Mouse (Mus musculus): ENCODE data around the gene Slc8a1.

Gene Slc8a1

GRCm38 (mm10) chr17:81424256-81424912 is 313.8 kb downstream of the Slc8a1 start:
- no peak for DNase-seq (ENCODE audit: low spot score in 2 of 2)

- DNase-seq (ENCODE audit: low spot score in 2 of 2): no peak
These were observed 318.2 kb downstream of the Slc8a1 start for GRCm38 (mm10) chr17:81419802-81420459.

- DNase-seq (ENCODE audit: low spot score in 2 of 2): no peak
These were observed 321.6 kb downstream of the Slc8a1 start for GRCm38 (mm10) chr17:81416361-81417114.

DNA sequence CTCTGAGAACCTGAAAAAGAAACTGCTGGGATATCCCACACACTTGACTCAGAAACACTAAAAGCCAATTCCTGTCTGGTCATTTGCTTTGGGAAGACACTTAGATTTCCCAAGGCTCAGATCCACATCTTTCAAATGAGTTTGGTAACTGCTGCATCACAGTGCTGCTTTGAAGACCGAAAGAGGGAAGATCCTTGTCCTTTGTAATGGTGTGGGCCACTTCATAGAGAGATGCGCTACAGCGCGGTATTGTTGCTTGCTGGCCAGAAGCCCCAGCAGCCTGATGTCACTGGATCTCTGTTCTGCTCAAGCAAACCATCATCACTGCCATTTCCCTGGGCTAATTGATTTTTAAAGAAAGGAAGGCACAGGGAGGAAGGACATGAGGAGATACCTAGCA is 325.4 kb downstream of the Slc8a1 start:
- DNase-seq (ENCODE audit: low spot score in 2 of 2): no peak

DNA sequence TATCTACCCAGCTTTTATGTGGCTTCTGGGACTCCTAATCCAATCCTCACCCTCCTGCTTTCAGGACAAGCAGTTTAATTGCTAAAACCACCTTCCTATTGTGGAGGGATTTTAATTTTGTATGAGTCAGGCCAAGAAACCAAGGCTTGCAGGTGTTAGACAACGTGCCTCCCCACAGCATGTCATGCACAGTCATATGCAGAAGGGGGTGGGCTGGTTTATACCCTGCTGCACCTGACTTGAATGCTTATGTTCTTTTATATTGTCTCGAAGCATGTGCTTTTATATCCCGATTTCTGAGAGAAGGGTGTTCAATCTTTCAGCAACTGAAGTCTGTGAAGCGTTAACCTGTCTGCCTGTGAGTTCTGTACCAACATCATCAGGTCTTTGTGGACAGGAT is 334.0 kb downstream of the Slc8a1 start:
- no peak for DNase-seq (ENCODE audit: low spot score in 2 of 2)

GRCm38 (mm10) chr17:81403121-81403520 is 335.1 kb downstream of the Slc8a1 start:
- no peak for DNase-seq (ENCODE audit: low spot score in 2 of 2)

DNA sequence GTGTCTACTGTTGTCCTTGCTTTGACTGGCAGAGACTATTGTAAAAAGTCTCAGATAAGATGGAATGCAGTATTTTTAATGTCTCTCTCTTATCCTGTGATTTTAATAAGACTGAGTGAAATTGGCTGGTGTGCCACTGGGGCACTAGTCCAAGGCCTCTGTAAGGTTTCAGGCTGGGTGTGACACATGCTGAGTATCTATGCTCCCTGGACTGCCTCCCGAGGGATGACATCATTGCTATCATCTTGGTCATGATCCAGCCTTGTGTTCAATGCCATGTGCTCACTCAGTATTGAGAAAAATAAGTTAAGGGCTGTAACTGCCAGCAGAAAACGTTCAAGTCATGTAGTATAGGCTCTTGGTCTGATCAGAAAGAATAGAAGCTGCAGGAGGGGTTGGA is 335.5 kb downstream of the Slc8a1 start:
- DNase-seq (ENCODE audit: low spot score in 2 of 2): no peak

DNA sequence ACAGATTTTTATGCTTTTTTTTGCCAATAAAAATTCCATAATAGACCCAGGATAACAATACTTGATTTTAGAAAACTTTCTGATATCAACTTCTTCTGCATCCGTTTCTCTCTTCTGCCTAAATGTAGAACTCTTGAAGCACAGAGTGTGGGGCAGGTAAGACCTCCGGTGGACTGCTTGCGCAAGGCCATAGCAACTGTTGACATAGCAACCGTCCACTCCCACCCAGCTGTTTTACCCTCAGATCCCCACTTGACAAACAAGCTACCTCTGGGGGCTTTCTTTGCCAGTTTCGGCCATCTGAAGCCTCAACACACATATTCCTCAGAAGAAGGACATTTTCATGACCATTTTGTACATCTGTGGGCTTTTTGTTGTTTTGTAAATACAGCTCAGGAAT is 337.8 kb downstream of the Slc8a1 start:
- DNase-seq (ENCODE audit: low spot score in 2 of 2): no peak

- no peak for DNase-seq (ENCODE audit: low spot score in 2 of 2)
These were observed 340.7 kb downstream of the Slc8a1 start for GRCm38 (mm10) chr17:81397434-81397833.

GRCm38 (mm10) chr17:81394124-81394523 is 344.1 kb downstream of the Slc8a1 start:
- DNase-seq (ENCODE audit: low spot score in 2 of 2): no peak

DNA sequence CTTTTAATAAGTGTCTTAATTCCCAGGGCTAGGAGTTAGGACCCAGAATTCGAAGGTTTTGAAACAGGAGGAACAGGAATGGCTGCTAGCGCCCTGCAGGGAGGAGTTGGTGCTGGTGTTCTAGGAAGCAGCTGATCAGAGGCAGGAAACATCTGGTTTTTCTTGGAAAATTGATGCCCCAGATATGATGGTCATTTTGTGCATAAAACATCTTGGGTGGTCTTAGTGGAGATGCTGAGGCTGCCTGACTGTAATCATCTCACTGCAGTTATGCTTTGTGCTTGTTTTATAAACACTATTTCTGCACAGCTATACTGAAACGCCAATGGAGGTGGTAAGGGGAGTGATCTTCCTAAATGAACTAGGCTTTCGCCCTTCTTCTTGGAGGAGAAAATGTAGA is 345.1 kb downstream of the Slc8a1 start:
- DNase-seq (ENCODE audit: low spot score in 2 of 2): no peak

DNA sequence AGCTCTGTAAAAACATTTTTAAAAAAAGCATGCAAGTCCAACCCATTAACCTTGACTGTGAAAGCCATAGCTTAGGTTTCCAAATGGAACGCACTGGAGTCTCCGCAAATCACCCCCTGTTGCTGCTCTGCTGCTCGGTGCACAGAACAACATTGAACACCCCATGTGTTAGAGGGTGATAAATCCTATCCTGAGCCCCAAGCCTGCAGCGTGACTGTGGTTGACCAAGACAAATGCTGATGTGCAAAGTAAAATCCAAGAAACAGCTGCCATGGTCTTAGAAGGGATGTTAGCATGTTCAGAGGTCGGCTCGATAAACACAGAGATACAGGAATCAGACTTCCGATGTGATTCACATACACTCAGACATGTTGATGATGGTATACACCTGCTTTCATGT is 346.7 kb downstream of the Slc8a1 start:
- DNase-seq (ENCODE audit: low spot score in 2 of 2): no peak

GRCm38 (mm10) chr17:81390790-81391189 is 347.4 kb downstream of the Slc8a1 start:
- DNase-seq (ENCODE audit: low spot score in 2 of 2): no peak

DNA sequence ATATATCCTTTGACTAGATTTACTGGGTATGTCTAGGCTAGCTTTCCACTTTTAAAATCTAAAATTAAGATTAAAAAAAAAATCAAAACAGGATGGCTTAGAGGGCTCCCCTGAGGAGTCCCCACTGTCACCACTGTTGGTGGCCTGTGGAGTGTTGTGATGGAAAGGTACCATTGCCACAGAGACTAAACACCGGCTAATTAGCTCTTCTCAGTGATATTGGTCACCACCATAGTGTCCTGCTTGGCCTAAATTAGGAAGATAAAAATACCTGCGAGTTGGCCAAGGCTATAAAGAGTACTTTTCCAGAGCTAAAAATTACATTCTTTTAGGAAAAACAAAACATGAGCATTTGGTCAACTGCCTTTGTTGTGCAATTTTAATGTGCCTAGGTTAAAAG is 352.1 kb downstream of the Slc8a1 start:
- no peak for DNase-seq (ENCODE audit: low spot score in 2 of 2)

DNA sequence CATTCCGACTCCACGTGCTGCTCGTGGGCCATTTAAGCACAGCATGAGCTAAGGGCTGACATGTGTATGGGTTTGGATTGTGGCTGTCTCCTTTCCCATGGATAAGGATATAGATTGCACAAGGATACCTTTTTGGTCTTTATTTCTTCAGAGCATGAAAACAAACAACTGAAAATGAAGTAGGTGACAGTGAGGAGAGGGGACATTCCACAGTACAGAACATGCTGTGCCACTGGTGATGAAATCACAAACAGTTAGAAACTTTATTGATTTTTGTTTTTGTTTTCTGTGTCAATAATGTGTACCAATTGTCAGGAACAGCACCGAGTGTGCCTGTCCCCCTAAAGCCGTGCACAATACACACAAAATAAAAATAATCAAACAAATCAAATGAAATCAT is 352.7 kb downstream of the Slc8a1 start:
- no peak for DNase-seq (ENCODE audit: low spot score in 2 of 2)

GRCm38 (mm10) chr17:81383461-81383860 is 354.7 kb downstream of the Slc8a1 start:
- no peak for DNase-seq (ENCODE audit: low spot score in 2 of 2)

DNA sequence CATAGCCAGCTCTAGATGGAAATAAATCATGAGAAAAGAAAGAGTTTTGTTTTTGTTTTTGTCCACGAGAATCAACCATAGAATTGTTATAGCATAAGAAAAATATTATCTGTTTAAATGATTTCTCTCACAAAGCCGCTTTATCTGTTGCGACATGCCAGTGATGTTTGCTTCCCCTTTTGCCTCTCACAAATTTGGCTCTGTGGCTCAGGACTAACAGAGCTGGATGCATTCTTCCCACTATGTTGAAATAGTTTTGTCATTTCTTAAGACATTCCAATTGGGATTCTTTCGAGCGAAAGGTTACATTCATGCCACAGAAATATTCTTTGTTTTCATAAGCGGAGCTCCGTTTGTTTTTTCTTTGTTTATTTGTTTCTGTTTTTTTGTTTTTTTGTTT is 359.7 kb downstream of the Slc8a1 start:
- DNase-seq (ENCODE audit: low spot score in 2 of 2): no peak

GRCm38 (mm10) chr17:81377757-81378299 is 360.3 kb downstream of the Slc8a1 start:
- DNase-seq (ENCODE audit: low spot score in 2 of 2): no peak

- no peak for DNase-seq (ENCODE audit: low spot score in 2 of 2)
These were observed 361.0 kb downstream of the Slc8a1 start for GRCm38 (mm10) chr17:81377195-81377594.

- no peak for DNase-seq (ENCODE audit: low spot score in 2 of 2)
These were observed 362.3 kb downstream of the Slc8a1 start for GRCm38 (mm10) chr17:81375901-81376300.

GRCm38 (mm10) chr17:81369036-81369435 is 369.1 kb downstream of the Slc8a1 start:
- no peak for DNase-seq (ENCODE audit: low spot score in 2 of 2)

DNA sequence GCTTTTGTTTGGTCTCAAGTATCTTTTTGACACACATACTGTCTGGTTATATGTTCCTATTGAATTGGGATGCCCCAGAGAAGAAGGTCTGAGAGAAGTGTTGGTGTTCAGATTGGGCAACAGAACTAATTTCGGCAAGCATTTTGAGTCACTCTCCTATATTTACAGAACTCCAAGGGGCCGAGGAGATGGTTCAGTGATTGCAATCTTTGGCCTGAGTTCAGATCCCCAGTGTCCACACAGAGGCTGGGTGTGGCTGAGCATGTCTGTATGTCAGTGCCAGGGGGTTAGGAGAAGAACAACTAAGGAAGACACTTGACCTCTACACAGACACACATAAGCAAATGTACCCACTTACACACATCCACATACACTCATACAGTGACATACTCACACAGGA is 369.7 kb downstream of the Slc8a1 start:
- no peak for DNase-seq (ENCODE audit: low spot score in 2 of 2)

DNA sequence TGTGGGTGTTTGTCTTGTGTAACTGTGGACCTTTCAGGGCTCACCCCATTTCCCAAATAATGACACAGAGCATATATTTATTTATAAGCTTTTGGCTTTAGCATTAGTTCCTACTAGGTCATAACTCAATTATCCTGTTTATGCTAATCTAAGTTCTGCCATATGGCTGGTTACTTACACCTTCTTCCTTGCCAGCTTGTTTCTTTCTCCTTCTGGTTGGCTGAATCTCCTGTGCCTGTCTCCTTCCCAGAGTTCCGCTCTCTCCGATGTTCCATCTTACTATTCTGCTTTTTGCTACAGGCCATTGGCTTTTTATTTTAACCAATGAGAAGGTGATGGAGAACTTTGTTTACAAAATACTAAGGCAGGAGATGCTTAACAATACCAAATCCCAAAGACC is 374.8 kb downstream of the Slc8a1 start:
- no peak for DNase-seq (ENCODE audit: low spot score in 2 of 2)
